Mouse (Mus musculus) myocyte (in vitro differentiated cells): ENCODE measurements around the gene Krt18.

ENCODE experiments used
- CEBPB ChIP-seq: IDR thresholded peaks from 2 replicates; pipeline ENCODE4 v1.6.1; 2011; ENCODE audit warnings: mild to moderate bottlenecking, moderate library complexity; ENCODE audit not compliant: poor library complexity, insufficient read depth, severe bottlenecking
- MAX ChIP-seq: IDR thresholded peaks from one replicate; pipeline ENCODE4 v1.6.1; 2011; ENCODE audit warnings: low read depth, mild to moderate bottlenecking, control low read depth

DNA sequence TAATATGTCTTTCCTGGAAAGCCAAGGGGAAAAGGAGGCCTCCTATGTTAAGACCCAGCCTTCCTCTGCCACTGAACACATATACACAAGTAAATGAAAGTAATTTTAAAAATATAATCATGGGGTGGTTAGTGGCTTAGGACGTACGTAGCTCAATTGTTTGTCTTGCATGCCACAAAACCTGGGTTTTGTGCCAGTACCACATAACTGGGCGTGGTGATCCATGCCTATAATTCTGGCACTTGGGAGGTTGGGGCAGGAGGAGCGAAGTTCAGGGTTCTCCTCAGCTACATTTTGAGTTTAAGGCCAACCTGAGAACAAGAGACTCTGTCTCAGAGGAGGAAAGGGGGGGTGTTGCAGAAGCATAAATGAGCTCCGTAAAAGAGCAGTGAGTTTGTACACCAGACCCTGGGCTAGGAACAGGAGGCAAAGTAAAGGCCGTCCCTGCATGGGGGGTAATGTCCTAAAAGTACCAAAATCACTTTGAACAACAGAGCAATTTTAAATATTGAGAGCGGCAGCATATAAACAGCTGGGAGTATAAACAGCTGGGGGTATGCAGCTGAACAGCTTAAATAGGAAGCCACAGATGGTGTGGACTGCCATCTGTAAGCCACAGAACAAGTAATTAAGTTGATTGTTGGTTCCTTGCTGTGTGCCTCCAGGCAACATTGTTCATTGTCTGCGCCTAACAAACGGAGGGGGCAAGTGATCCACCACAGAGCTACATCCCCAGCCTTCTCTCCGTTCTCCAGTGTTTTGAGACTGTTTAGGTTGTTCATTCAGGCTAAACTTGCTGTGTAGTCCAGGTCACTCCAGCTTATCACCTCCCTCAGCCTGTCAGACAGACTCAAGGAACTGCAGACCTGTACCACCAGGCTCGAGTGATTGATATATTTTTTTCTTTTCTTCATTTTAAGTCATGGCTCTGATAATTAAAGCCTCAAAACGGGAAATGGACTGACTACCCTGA is 20.6 kb upstream of the Krt18 start:
- TF ChIP-seq MAX (no peak), CEBPB (no peak)
